Mouse (Mus musculus) colon, adult 2 months (tissue): ENCODE measurements around the gene Iars. TPM values are rescaled to one million over a fixed set of nuclear protein-coding genes. Genes with fewer than 3 reads are reported as not detected.

ENCODE experiments used
- polyA plus RNA-seq: library from polyadenylated mRNA; depleted of rRNA; stranded (reverse); fragments of >200 nt; gene quantifications from 2 replicates; pipeline ENCODE4 v1.2.3, GENCODE M21; 2012; rRNA removed

Gene Iars
- polyA plus RNA-seq: 9.8 and 11.1 TPM in 2 replicates

DNA sequence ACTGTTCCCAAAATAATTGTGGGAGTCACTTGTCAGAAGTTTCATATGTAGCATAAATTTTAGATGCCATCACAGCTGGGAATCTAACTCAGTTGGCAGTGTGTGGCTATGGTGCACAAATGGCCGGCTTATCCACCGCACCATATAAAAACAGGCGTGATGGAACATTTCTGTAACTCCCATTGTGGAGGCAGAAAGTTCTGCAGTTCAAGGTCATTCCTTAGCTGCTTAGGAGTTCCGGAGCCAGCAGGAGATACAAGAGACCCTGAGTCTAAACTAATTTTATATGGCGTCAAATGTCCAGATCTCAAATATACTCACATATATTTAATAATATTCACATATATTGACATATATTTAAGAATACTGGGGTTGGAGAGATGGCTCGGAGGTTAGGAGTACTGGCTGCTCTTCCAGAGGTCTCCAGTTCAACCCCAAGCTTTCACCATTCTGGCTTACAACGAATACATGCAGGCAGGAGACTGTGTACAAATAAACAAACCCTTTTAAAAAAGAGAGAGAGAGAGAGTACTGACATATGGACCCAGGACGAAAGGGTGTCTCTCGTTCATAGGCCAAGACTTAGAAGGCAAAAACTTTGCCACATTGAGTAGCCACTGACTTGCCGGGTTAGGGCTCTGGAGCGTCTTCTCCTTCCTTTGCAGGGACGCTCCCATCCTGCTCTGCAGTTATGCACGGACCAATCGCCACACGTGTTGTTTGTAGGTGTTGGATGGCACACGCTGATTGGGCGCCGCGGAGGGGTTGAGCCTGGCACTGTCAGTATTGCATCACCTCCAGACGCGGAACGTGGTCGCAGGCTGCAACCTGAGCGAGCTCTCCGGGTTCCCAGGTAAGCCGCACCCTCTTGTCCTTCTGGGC is at the start of gene Iars:
Gene Iars, plus strand, starts transcription at position 750 of the 882 bp plus-strand sequence.

DNA sequence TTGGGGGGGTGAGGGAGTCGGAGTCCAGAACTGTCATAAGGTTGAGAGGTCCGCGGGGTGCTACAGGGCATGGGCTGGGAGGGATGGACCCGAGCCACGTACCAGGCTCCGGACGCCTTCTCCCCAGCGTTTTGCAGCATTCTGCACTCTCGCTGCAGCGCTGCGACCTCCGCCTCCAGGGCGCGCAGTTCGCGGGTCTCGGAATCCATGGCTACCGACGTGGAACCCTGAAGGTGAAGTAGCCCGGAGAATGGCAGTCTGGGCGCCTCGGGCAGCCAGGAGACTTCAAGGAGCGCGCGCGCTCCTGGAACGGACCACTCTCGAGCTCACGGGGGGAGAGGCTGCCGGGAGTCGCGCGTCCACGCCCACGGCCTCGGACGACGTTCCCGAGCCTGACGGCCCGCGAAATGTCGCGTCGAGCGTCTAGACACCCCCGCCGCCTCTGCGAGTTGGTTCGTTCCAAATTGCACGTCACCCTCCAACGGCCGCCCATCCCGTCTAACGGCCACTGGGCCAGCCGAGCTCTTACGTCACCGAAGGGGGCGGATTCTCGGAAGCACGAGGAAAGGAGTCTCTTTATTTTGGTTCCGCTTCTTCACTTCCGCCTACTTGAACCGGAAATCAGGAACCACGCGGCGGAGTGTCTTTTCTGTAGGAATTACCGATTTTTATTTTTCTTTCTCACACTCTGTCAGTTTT is 29.3 kb upstream of the Iars start, which contains the start of the genes Cenpp and Nol8:
Gene Cenpp, minus strand, starts transcription at position 305 of the 699 bp plus-strand sequence.
Gene Nol8, plus strand, starts transcription at position 598 of the 699 bp plus-strand sequence.

Other genes starting within 250 kb of the Iars start
- not detected in 2 replicates for gene Tes3-ps, start 188.8 kb upstream of the Iars start, polyA plus RNA-seq
- gene Ecm2, start 177.3 kb upstream of the Iars start, polyA plus RNA-seq: 0.79 and 0.80 TPM in 2 replicates
- gene Aspn, start 137.7 kb upstream of the Iars start, polyA plus RNA-seq: 2.1 and 2.2 TPM in 2 replicates
- not detected in 2 replicates for gene Omd, start 99.6 kb upstream of the Iars start, polyA plus RNA-seq
- gene Ogn, start 74.1 kb upstream of the Iars start, polyA plus RNA-seq: 6.1 and 7.3 TPM in 2 replicates
- 0.16 and 0.58 TPM in 2 replicates for gene Cenpp, start 29.3 kb upstream of the Iars start, polyA plus RNA-seq
- gene Nol8, start 29.0 kb upstream of the Iars start, polyA plus RNA-seq: 0.29 and 0.47 TPM in 2 replicates
- not detected in 2 replicates for gene Gm30302, start 116.9 kb downstream of the Iars start, polyA plus RNA-seq